Mouse (Mus musculus): Measurements from ENCODE around the gene Neu2.

The Neu2 gene

GRCm38 (mm10) chr1:87614576-87615295 lies 105.0 kb downstream of the Neu2 start:
- DNase-seq (ENCODE audit: low spot score in 2 of 2): peak in 1 of 2 experiments; percentile 25

GRCm38 (mm10) chr1:87620211-87620668 lies 110.6 kb downstream of the Neu2 start, which contains the start of gene Inpp5d:
Gene Inpp5d (plus strand): TSS chr1:87620312.
- no peak for DNase-seq (ENCODE audit: low spot score in 2 of 2)

GRCm38 (mm10) chr1:87620693-87621092 lies 111.0 kb downstream of the Neu2 start:
- DNase-seq (ENCODE audit: low spot score in 2 of 2): no peak

- DNase-seq (ENCODE audit: low spot score in 2 of 2): no peak
Observed at GRCm38 (mm10) chr1:87621146-87621857, 111.6 kb downstream of the Neu2 start.

- DNase-seq (ENCODE audit: low spot score in 2 of 2): peak in 1 of 2 experiments; percentile 12
Observed at GRCm38 (mm10) chr1:87621858-87622279, 112.2 kb downstream of the Neu2 start.

GRCm38 (mm10) chr1:87623977-87624666 lies 114.4 kb downstream of the Neu2 start:
- DNase-seq (ENCODE audit: low spot score in 2 of 2): no peak

- no peak for DNase-seq (ENCODE audit: low spot score in 2 of 2)
Observed at GRCm38 (mm10) chr1:87624826-87625225, 115.1 kb downstream of the Neu2 start.

GRCm38 (mm10) chr1:87625254-87626025 lies 115.8 kb downstream of the Neu2 start:
- no peak for DNase-seq (ENCODE audit: low spot score in 2 of 2)

- DNase-seq (ENCODE audit: low spot score in 2 of 2): no peak
Observed at GRCm38 (mm10) chr1:87626344-87626743, 116.7 kb downstream of the Neu2 start.

- DNase-seq (ENCODE audit: low spot score in 2 of 2): no peak
Observed at GRCm38 (mm10) chr1:87628085-87628484, 118.4 kb downstream of the Neu2 start.

GRCm38 (mm10) chr1:87631584-87631983 lies 121.9 kb downstream of the Neu2 start:
- DNase-seq (ENCODE audit: low spot score in 2 of 2): no peak

- no peak for DNase-seq (ENCODE audit: low spot score in 2 of 2)
Observed at GRCm38 (mm10) chr1:87632163-87632562, 122.5 kb downstream of the Neu2 start.

GRCm38 (mm10) chr1:87636716-87637117 lies 127.0 kb downstream of the Neu2 start:
- no peak for DNase-seq (ENCODE audit: low spot score in 2 of 2)

- DNase-seq (ENCODE audit: low spot score in 2 of 2): no peak
Observed at GRCm38 (mm10) chr1:87637121-87637877, 127.6 kb downstream of the Neu2 start.

GRCm38 (mm10) chr1:87637878-87638600 lies 128.3 kb downstream of the Neu2 start:
- DNase-seq (ENCODE audit: low spot score in 2 of 2): no peak

GRCm38 (mm10) chr1:87639724-87640123 lies 130.0 kb downstream of the Neu2 start:
- no peak for DNase-seq (ENCODE audit: low spot score in 2 of 2)

GRCm38 (mm10) chr1:87640165-87640661 lies 130.5 kb downstream of the Neu2 start:
- no peak for DNase-seq (ENCODE audit: low spot score in 2 of 2)

GRCm38 (mm10) chr1:87643016-87643415 lies 133.3 kb downstream of the Neu2 start:
- no peak for DNase-seq (ENCODE audit: low spot score in 2 of 2)

- DNase-seq (ENCODE audit: low spot score in 2 of 2): peak in 1 of 2 experiments; percentile 37
Observed at GRCm38 (mm10) chr1:87645041-87645440, 135.4 kb downstream of the Neu2 start.

- no peak for DNase-seq (ENCODE audit: low spot score in 2 of 2)
Observed at GRCm38 (mm10) chr1:87645748-87646147, 136.1 kb downstream of the Neu2 start.

Measured in cerebellum, postnatal 4 days (tissue).